Mouse (Mus musculus) liver, adult 2 months (tissue): ENCODE results near the gene Rab31. TPM values are rescaled to one million over a fixed set of nuclear protein-coding genes. Genes with fewer than 3 reads are reported as not detected.

ENCODE experiments used
- DNase-seq: peaks from one replicate; pipeline ENCODE4 v3.0.0-alpha.2; 2011; ENCODE audit warnings: low read depth, low spot score; ENCODE audit errors: extremely low read depth
- H3K27ac ChIP-seq: fragments of 200-500 bp; replicated peaks from 2 replicates; pipeline ENCODE4 v1.5.1; 2012; ENCODE audit warnings: low read depth, mild to moderate bottlenecking, control low read depth, inconsistent platforms, low read length; ENCODE audit not compliant: insufficient read depth
- H3K27me3 ChIP-seq: fragments of 200-500 bp; 2 replicates; pipeline ENCODE4 v1.6.1; 2012; ENCODE audit warnings: mild to moderate bottlenecking, moderate library complexity, low read length, inconsistent platforms; ENCODE audit not compliant: control insufficient read depth, insufficient read depth
- H3K36me3 ChIP-seq: fragments of 200-500 bp; 2 replicates; pipeline ENCODE4 v1.6.1; 2012; ENCODE audit warnings: low read length, inconsistent platforms; ENCODE audit not compliant: control insufficient read depth, insufficient read depth
- H3K4me1 ChIP-seq: fragments of 200-500 bp; 2 replicates; pipeline ENCODE4 v1.6.1; 2011; ENCODE audit warnings: low read length; ENCODE audit not compliant: control insufficient read depth, insufficient read depth
- H3K4me3 ChIP-seq: fragments of 200-500 bp; 2 replicates; pipeline ENCODE4 v1.5.1; 2011; ENCODE audit warnings: low read depth, mild to moderate bottlenecking, control low read depth, low read length, moderate library complexity; ENCODE audit not compliant: insufficient read depth
- H3K79me2 ChIP-seq: fragments of 200-500 bp; 2 replicates; pipeline ENCODE4 v1.6.1; 2012; ENCODE audit warnings: inconsistent platforms, mild to moderate bottlenecking, low read length, moderate library complexity; ENCODE audit not compliant: control insufficient read depth, insufficient read depth
- H3K9ac ChIP-seq: fragments of 200-500 bp; 2 replicates; pipeline ENCODE4 v1.6.1; 2012; ENCODE audit warnings: low read depth, mild to moderate bottlenecking, control low read depth, inconsistent platforms, low read length
- CTCF ChIP-seq: fragments of 200-500 bp; IDR thresholded peaks from 2 replicates; pipeline ENCODE4 v1.5.1; 2011; ENCODE audit warnings: low read depth, low read length, control low read depth
- POLR2A ChIP-seq: fragments of 200-500 bp; IDR thresholded peaks from 2 replicates; pipeline ENCODE4 v1.6.1; 2011; ENCODE audit warnings: low read length, control low read depth; ENCODE audit not compliant: insufficient read depth; ENCODE audit errors: extremely low read depth
- WGBS: fragments of 180-500 bp; shearing (Covaris S2); methylation state at CpG from one replicate; pipeline ENCODE4 v1.1.7; 2018; 5-methylcytosine and 5-hydroxymethylcytosine counted together
- polyA plus RNA-seq: library from polyadenylated mRNA; depleted of rRNA; stranded (reverse); fragments of >200 nt; gene quantifications from 2 replicates; pipeline ENCODE4 v1.2.3, GENCODE M21; 2012
- total RNA-seq: library from RNA; depleted of rRNA; stranded (reverse); fragments of >200 nt; gene quantifications from 2 replicates; pipeline ENCODE4 v1.2.3, GENCODE M21; 2014

The Rab31 gene
- total and polyA plus RNA-seq, 2 experiments = 3.5 to 5.4 TPM

GRCm38 (mm10) chr17:65725381-65725780 lies 47.2 kb downstream of the Rab31 start:
- no peaks in the 10 kb centered on the region for H3K36me3 ChIP-seq
- H3K79me2 ChIP-seq = no peaks in the 10 kb centered on the region
- H3K4me3 ChIP-seq = no peak overlapping the region
- H3K27me3 ChIP-seq = no peaks in the 10 kb centered on the region
- no peak overlapping the region for H3K9ac ChIP-seq
- TF ChIP-seq CTCF (no peak), POLR2A (no peak)
- H3K4me1 ChIP-seq = no peaks in the 10 kb centered on the region
- DNase-seq = no peak
- no peak overlapping the region for H3K27ac ChIP-seq
- WGBS = 70% methylated on average over 8 of the region's 8 CpGs

GRCm38 (mm10) chr17:65724254-65724653 lies 48.3 kb downstream of the Rab31 start:
- Histone ChIP-seq H3K4me3 (no peak overlapping the region), H3K9ac (no peak overlapping the region), H3K27ac (no peak overlapping the region), H3K79me2 (no peaks in the 10 kb centered on the region), H3K27me3 (no peaks in the 10 kb centered on the region), H3K4me1 (no peaks in the 10 kb centered on the region), H3K36me3 (no peaks in the 10 kb centered on the region)
- TF ChIP-seq CTCF (no peak), POLR2A (no peak)
- 74% methylated on average over 11 of the region's 11 CpGs for WGBS
- DNase-seq = no peak

GRCm38 (mm10) chr17:65723633-65724032 lies 48.9 kb downstream of the Rab31 start:
- no peak for DNase-seq
- Histone ChIP-seq H3K9ac (no peak overlapping the region), H3K27ac (no peak overlapping the region), H3K4me1 (no peaks in the 10 kb centered on the region), H3K79me2 (no peaks in the 10 kb centered on the region), H3K36me3 (no peaks in the 10 kb centered on the region), H3K4me3 (no peak overlapping the region), H3K27me3 (no peaks in the 10 kb centered on the region)
- WGBS = 91% methylated on average over 8 of the region's 8 CpGs
- no peak for TF ChIP-seq CTCF
- TF ChIP-seq POLR2A = no peak

GRCm38 (mm10) chr17:65721330-65721729 lies 51.2 kb downstream of the Rab31 start:
- Histone ChIP-seq H3K9ac (no peak overlapping the region), H3K27ac (no peak overlapping the region), H3K27me3 (no peaks in the 10 kb centered on the region), H3K79me2 (no peaks in the 10 kb centered on the region), H3K36me3 (no peaks in the 10 kb centered on the region), H3K4me3 (no peak overlapping the region), H3K4me1 (no peaks in the 10 kb centered on the region; the same call in 1 of the 2 replicates)
- DNase-seq = no peak
- TF ChIP-seq POLR2A (no peak), CTCF (no peak)

GRCm38 (mm10) chr17:65719826-65720225 lies 52.7 kb downstream of the Rab31 start:
- DNase-seq = no peak
- Histone ChIP-seq H3K4me1 (no peaks in the 10 kb centered on the region; the same call in 1 of the 2 replicates), H3K27ac (no peak overlapping the region), H3K79me2 (no peaks in the 10 kb centered on the region), H3K27me3 (no peaks in the 10 kb centered on the region), H3K36me3 (no peaks in the 10 kb centered on the region), H3K4me3 (no peak overlapping the region), H3K9ac (no peak overlapping the region)
- TF ChIP-seq CTCF = no peak
- no peak for TF ChIP-seq POLR2A
- 94% methylated on average over 5 of the region's 5 CpGs for WGBS

GRCm38 (mm10) chr17:65718578-65718977 lies 54.0 kb downstream of the Rab31 start:
- Histone ChIP-seq H3K36me3 (no peaks in the 10 kb centered on the region), H3K79me2 (no peaks in the 10 kb centered on the region), H3K9ac (no peak overlapping the region), H3K27me3 (no peaks in the 10 kb centered on the region), H3K4me1 (no peaks in the 10 kb centered on the region; the same call in 1 of the 2 replicates), H3K4me3 (no peak overlapping the region), H3K27ac (no peak overlapping the region)
- DNase-seq = no peak
- no peak for TF ChIP-seq CTCF
- TF ChIP-seq POLR2A = no peak
- WGBS = 68% methylated on average over 2 of the region's 2 CpGs
